9 mouse cellular contexts compared by ENCODE assay signal in the genomic region with DNA sequence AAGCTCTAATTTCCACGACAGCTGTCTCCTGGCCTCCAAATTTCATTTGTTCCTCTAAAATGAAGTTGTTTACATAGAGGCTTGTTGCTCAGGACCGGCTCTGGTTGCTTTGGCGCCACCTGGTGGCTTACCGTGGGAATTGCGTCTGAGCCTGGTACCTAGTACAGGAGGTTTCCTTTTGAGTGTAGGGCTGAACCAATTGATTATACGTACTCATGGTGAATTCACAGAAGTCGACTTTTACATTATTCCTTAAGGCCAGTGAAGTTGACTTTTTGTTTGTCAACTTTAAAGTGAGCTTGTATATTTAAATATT.
DNase-seq lines count a peak whose midpoint lies in the region; ATAC-seq and TF ChIP-seq lines count a peak whose summit lies in the region.
"Had no signal": no experiment of that assay in that cellular context is flagged by ENCODE, and none has a peak within 500 bp of the region (broad histone marks: within the 10 kb centered on the region; RNA-seq: fewer than 3 reads in every experiment).

No protein-coding gene starts in this region.

- H3K27ac ChIP-seq in bone marrow macrophage, adult 2 months (ENCODE audit: insufficient read depth, low read depth, low read length), result no peak overlapping the region
- no peak overlapping the region for H3K27ac ChIP-seq in embryonic facial prominence, embryonic 15.5 days (replicated peaks)
- H3K27ac ChIP-seq in heart, embryonic 15.5 days, result no peak overlapping the region
- no peak overlapping the region for H3K27ac ChIP-seq in liver, postnatal 0 days (ENCODE audit: low read depth)
- no peak overlapping the region for H3K27ac ChIP-seq in neural tube, embryonic 15.5 days (replicated peaks)
- H3K27ac ChIP-seq in testis, adult 2 months (ENCODE audit: control insufficient read depth, insufficient read depth, low read depth, low read length), result no peak overlapping the region
- H3K27ac ChIP-seq: liver, embryonic 15.5 days had no signal

- H3K36me3 ChIP-seq in embryonic facial prominence, embryonic 15.5 days, result no peaks in the 10 kb centered on the region
- no peaks in the 10 kb centered on the region for H3K36me3 ChIP-seq in heart, embryonic 15.5 days
- no peaks in the 10 kb centered on the region for H3K36me3 ChIP-seq in liver, postnatal 0 days (replicated peaks; ENCODE audit: insufficient read depth, low read length)
- H3K36me3 ChIP-seq in neural tube, embryonic 15.5 days, result no peaks in the 10 kb centered on the region
- no peaks in the 10 kb centered on the region for H3K36me3 ChIP-seq in testis, adult 2 months (ENCODE audit: control insufficient read depth, insufficient read depth, low read length)
- H3K36me3 ChIP-seq: liver, embryonic 15.5 days had no signal

- no peak for ATAC-seq in embryonic facial prominence, embryonic 15.5 days (ENCODE audit: insufficient number of reproducible peaks, low FRiP score, low TSS enrichment, low read depth)
- ATAC-seq in heart, embryonic 15.5 days (replicated peaks; ENCODE audit: insufficient number of reproducible peaks, insufficient read depth, low FRiP score, low read depth), result no peak
- peak; percentile 56; the same call in 1 of the 2 replicates for ATAC-seq in liver, postnatal 0 days
- peak; percentile 91 for ATAC-seq in neural tube, embryonic 15.5 days (ENCODE audit: low FRiP score)

- TF ChIP-seq POLR2A in bone marrow macrophage, adult 2 months (IDR thresholded peaks at IDR 0.05; ENCODE audit: borderline replicate concordance, low read depth, low read length), result no peak
- TF ChIP-seq POLR2A in testis, adult 2 months (IDR thresholded peaks at IDR 0.05; ENCODE audit: control insufficient read depth, low read depth, low read length), result no peak

- 2% methylated on average over 7 of the region's 7 CpGs for WGBS in embryonic facial prominence, embryonic 15.5 days
- 7% methylated on average over 7 of the region's 7 CpGs for WGBS in heart, embryonic 15.5 days
- 6% methylated on average over 7 of the region's 7 CpGs for WGBS in liver, postnatal 0 days (ENCODE audit: insufficient replicate concordance)
- 5% methylated on average over 7 of the region's 7 CpGs for WGBS in neural tube, embryonic 15.5 days

- TF ChIP-seq CTCF in bone marrow macrophage, adult 2 months (IDR thresholded peaks at IDR 0.05; ENCODE audit: low read depth, low read length), result peak; percentile 96
- TF ChIP-seq CTCF in liver, postnatal 0 days (IDR thresholded peaks at IDR 0.05; ENCODE audit: low read depth), result peak; percentile 97
- peak; percentile 96 for TF ChIP-seq CTCF in testis, adult 2 months (IDR thresholded peaks at IDR 0.05; ENCODE audit: control insufficient read depth, insufficient read depth, insufficient replicate concordance, low read depth, low read length)

- DNase-seq in CD8-positive naive resting alpha-beta T cell, adult 2 months (ENCODE audit: low read depth in 2 of 2, low spot score in 2 of 2), result peak; percentile 85 to 88
- peak; percentile 84 for DNase-seq in kidney, postnatal 14 days
- peak; percentile 85 for DNase-seq in liver, postnatal 0 days

- no peaks in the 10 kb centered on the region for H3K9me3 ChIP-seq in embryonic facial prominence, embryonic 15.5 days (replicated peaks)
- H3K9me3 ChIP-seq in heart, embryonic 15.5 days (replicated peaks), result no peaks in the 10 kb centered on the region
- no peaks in the 10 kb centered on the region for H3K9me3 ChIP-seq in liver, postnatal 0 days (ENCODE audit: low read length)
- no peaks in the 10 kb centered on the region for H3K9me3 ChIP-seq in neural tube, embryonic 15.5 days (replicated peaks)
- H3K9me3 ChIP-seq: liver, embryonic 15.5 days had no signal

- no peaks in the 10 kb centered on the region for H3K27me3 ChIP-seq in embryonic facial prominence, embryonic 15.5 days
- H3K27me3 ChIP-seq in heart, embryonic 15.5 days, result no peaks in the 10 kb centered on the region
- H3K27me3 ChIP-seq in liver, postnatal 0 days (ENCODE audit: insufficient read depth, low read length), result no peaks in the 10 kb centered on the region
- H3K27me3 ChIP-seq in neural tube, embryonic 15.5 days (replicated peaks), result no peaks in the 10 kb centered on the region
- no peaks in the 10 kb centered on the region for H3K27me3 ChIP-seq in testis, adult 2 months (ENCODE audit: control insufficient read depth, insufficient read depth, low read length)
- H3K27me3 ChIP-seq: liver, embryonic 15.5 days had no signal

- H3K4me2 ChIP-seq in embryonic facial prominence, embryonic 15.5 days (replicated peaks), result peak overlapping the region; percentile 43
- H3K4me2 ChIP-seq in heart, embryonic 15.5 days, result peak overlapping the region; percentile 38
- no peak overlapping the region for H3K4me2 ChIP-seq in liver, postnatal 0 days (ENCODE audit: low read depth, low read length)
- peak overlapping the region; percentile 27; the same call in 1 of the 2 replicates for H3K4me2 ChIP-seq in neural tube, embryonic 15.5 days
- H3K4me2 ChIP-seq: liver, embryonic 15.5 days had no signal

- H3K4me1 ChIP-seq in bone marrow macrophage, adult 2 months (ENCODE audit: control insufficient read depth, insufficient read depth, low read length), result peaks cover 6% of the 10 kb centered on the region
- H3K4me1 ChIP-seq in embryonic facial prominence, embryonic 15.5 days, result 0 out of 2 replicates have a peak, but pooled peaks cover 5% of the 10 kb centered on the region
- no peaks in the 10 kb centered on the region for H3K4me1 ChIP-seq in heart, embryonic 15.5 days (replicated peaks)
- H3K4me1 ChIP-seq in liver, postnatal 0 days (ENCODE audit: insufficient read depth), result no peaks in the 10 kb centered on the region
- H3K4me1 ChIP-seq in neural tube, embryonic 15.5 days, result 0 out of 2 replicates have a peak, but pooled peaks cover 4% of the 10 kb centered on the region
- 0 out of 2 replicates have a peak, but pooled peaks cover 2% of the 10 kb centered on the region for H3K4me1 ChIP-seq in testis, adult 2 months (ENCODE audit: control insufficient read depth, insufficient read depth, low read length)
- H3K4me1 ChIP-seq: liver, embryonic 15.5 days had no signal

- H3K4me3 ChIP-seq in bone marrow macrophage, adult 2 months (ENCODE audit: insufficient read depth, low read length), result no peak overlapping the region
- peak overlapping the region; percentile 3; the same call in 1 of the 2 replicates for H3K4me3 ChIP-seq in embryonic facial prominence, embryonic 15.5 days (replicated peaks)
- no peak overlapping the region for H3K4me3 ChIP-seq in heart, embryonic 15.5 days
- no peak overlapping the region for H3K4me3 ChIP-seq in liver, postnatal 0 days (ENCODE audit: low read depth, low read length)
- H3K4me3 ChIP-seq in neural tube, embryonic 15.5 days (replicated peaks), result no peak overlapping the region
- H3K4me3 ChIP-seq in testis, adult 2 months (ENCODE audit: control insufficient read depth, low read depth, low read length), result peak overlapping the region; percentile 25; the same call in 1 of the 2 replicates
- H3K4me3 ChIP-seq: liver, embryonic 15.5 days had no signal

- TF ChIP-seq EP300 in liver, postnatal 0 days (IDR thresholded peaks at IDR 0.05; ENCODE audit: low read depth), result no peak

- no peak overlapping the region for H3K9ac ChIP-seq in embryonic facial prominence, embryonic 15.5 days
- no peak overlapping the region for H3K9ac ChIP-seq in heart, embryonic 15.5 days
- no peak overlapping the region for H3K9ac ChIP-seq in liver, postnatal 0 days (replicated peaks)
- no peak overlapping the region for H3K9ac ChIP-seq in neural tube, embryonic 15.5 days (replicated peaks)
- H3K9ac ChIP-seq: liver, embryonic 15.5 days had no signal

Comparison
In these comparisons a context has a peak if more than half of its experiments do, and no peak if none do; other contexts are left out.
1. H3K4me3 ChIP-seq: peak in embryonic facial prominence, embryonic 15.5 days (single experiment) and testis, adult 2 months (single experiment); none in bone marrow macrophage, adult 2 months (single experiment), heart, embryonic 15.5 days (single experiment), liver, postnatal 0 days (single experiment) and neural tube, embryonic 15.5 days (single experiment).
2. ATAC-seq: peak in liver, postnatal 0 days (single experiment) and neural tube, embryonic 15.5 days (single experiment); none in embryonic facial prominence, embryonic 15.5 days (single experiment) and heart, embryonic 15.5 days (single experiment).
3. Peak in every context shown above with its lines, with median percentiles within 50 percentile points of each other: DNase-seq and CTCF ChIP-seq.